Mouse (Mus musculus) megakaryocyte progenitor cell, adult 5-6 weeks (primary cell): ENCODE measurements around the gene Mea1. TPM values are rescaled to one million over a fixed set of nuclear protein-coding genes. Genes with fewer than 3 reads are reported as not detected.

Experiments used
- ATAC-seq: replicated peaks from 2 replicates; pipeline ENCODE4 v1.8.0; 2016; ENCODE audit warnings: mild to moderate bottlenecking, moderate TSS enrichment, inconsistent platforms; ENCODE audit not compliant: poor library complexity
- total RNA-seq, 2 experiments: library from RNA; stranded (forward) in 1 of 2; stranded (reverse) in 1 of 2; fragments of 157-497, 149-512 nt in 1 of 2; fragments of 200-1000 nt in 1 of 2; gene quantifications; 2 replicates each; pipeline versions ENCODE4 v1.2.3 to v1.2.4; 2015 to 2017

Mea1 gene
- total RNA-seq, 2 experiments from 2014 or later = 53.5 to 74.9 TPM

DNA sequence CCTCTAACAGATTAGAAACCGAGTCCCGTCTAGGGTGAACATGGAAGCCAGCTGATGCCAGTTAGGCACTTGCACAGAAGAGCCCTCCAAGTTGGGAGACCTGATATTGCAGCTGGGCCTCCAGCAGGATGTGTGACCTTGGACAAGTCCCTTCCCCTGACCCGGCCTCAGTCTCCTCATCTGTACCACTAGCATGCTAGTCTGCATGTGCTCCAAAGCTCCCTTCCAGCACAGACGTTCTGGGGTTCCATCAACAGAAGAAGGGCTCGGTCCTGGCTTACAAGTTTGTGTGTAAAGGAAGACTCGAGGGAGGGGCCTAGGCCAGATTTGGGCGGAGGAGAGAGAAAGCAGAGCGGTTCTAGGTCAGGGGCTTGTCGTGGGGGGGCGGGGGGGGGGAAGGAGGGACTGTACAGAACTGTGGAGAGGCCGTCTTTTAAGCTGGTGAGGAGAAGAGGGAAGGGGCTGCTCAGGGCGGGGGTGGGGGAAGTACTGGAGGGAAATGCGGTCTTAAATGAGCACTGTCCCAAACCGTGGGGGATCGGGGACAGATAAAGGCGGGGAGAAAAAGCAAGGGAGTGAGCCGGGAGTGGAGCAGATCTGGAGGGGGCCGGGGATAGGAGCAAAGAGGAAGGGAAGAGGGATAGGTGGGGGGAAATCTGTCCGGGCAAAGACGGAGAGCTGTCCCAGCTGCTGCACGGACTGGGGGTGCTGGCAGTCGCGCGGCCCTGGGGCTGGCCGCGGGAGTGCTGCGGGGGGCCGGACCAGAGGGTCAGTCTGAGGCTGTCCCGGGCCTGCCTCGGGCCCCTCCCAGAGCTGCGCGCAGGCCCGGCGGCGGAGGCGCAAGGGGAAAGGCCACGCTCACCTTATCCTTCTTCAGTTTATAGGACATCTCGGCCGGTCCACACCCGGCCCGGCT is 25.6 kb downstream of the Mea1 start:
- no peak for ATAC-seq

GRCm38 (mm10) chr17:46704887-46705835 is 26.6 kb downstream of the Mea1 start, which contains the start of gene Ppp2r5d:
Gene Ppp2r5d (minus strand): TSS chr17:46705111.
- peak; percentile 97 for ATAC-seq

- no peak for ATAC-seq
Measured at GRCm38 (mm10) chr17:46706375-46707089, 27.9 kb downstream of the Mea1 start.

DNA sequence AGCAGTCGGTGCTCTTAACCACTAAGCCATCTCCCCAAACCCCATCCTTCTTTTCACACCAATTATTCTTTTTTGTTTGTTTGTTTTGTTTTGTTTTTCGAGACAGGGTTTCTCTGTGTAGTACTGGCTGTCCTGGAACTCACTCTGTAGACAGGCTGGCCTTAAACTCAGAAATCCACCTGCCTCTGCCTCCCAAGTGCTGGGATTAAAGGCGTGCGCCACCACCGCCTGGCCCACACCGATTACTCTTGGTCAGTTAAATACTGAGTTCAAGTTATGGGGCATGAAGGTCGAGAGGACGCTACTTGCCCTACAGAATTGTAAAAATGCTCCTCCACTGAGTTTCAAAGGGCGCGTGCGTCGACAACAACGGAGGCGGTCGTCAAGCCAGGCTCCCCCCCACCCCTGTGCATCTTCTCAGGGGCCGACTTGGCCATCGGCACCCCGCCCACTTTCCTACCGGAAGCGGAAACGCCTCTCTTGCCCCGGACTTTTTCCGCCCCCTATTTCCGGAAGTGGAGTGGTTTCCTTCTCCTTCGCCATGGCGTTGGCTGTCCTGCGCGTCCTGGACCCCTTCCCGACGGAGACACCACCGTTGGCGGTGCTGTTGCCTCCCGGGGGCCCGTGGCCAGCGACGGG is 32.5 kb downstream of the Mea1 start, which contains the start of gene Pex6:
Pex6 (plus strand) TSS at position 505 of the 639 bp plus-strand sequence.
- peak; percentile 97 for ATAC-seq

GRCm38 (mm10) chr17:46711612-46712271 is 33.1 kb downstream of the Mea1 start:
- ATAC-seq = peak; percentile 15

DNA sequence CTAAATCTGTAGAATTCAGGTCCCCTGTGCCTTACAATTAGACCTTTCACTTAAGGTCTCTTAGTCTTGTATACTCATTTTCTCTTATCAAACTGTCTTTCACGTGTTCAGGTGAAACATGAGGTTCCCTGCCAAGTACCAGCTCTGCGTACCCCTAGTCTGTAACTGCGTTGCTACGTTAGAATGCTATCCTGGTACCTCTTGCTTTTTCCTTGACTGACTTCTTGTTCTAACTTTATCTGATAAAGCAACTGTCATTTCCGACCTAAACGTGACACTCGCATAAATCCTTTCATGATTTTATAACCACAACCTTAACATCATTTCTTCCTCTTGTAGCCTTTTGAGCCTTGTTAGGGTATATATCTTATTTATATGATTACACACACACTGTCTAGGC is 33.8 kb downstream of the Mea1 start:
- ATAC-seq = no peak; the same call in 1 of the 2 replicates

DNA sequence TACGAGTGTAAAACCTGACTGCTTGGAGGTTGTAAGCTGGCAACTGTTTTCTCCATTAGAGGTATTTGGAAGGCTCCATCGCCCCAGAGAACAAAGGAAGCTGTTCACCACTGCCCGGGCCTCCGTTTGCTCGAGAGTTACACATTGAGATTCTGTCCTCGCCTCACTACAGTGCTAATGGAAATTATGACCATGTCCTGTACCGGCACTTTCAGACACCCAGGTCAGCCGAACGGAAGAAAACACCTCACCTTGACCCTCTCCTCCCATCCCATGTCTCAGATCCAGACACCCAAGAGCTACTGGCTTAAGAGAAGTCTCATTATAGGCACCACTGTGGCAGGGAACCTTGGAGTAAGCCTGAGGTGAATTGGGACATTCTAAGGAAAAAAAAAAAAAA is 35.3 kb downstream of the Mea1 start:
- no peak for ATAC-seq

- no peak for ATAC-seq
Measured at GRCm38 (mm10) chr17:46714756-46715481, 36.3 kb downstream of the Mea1 start.

GRCm38 (mm10) chr17:46721077-46721476 is 42.5 kb downstream of the Mea1 start:
- ATAC-seq = no peak

- ATAC-seq = no peak
Measured at GRCm38 (mm10) chr17:46724477-46725084, 46.0 kb downstream of the Mea1 start.

GRCm38 (mm10) chr17:46725273-46725672 is 46.7 kb downstream of the Mea1 start:
- ATAC-seq = peak; percentile 81

DNA sequence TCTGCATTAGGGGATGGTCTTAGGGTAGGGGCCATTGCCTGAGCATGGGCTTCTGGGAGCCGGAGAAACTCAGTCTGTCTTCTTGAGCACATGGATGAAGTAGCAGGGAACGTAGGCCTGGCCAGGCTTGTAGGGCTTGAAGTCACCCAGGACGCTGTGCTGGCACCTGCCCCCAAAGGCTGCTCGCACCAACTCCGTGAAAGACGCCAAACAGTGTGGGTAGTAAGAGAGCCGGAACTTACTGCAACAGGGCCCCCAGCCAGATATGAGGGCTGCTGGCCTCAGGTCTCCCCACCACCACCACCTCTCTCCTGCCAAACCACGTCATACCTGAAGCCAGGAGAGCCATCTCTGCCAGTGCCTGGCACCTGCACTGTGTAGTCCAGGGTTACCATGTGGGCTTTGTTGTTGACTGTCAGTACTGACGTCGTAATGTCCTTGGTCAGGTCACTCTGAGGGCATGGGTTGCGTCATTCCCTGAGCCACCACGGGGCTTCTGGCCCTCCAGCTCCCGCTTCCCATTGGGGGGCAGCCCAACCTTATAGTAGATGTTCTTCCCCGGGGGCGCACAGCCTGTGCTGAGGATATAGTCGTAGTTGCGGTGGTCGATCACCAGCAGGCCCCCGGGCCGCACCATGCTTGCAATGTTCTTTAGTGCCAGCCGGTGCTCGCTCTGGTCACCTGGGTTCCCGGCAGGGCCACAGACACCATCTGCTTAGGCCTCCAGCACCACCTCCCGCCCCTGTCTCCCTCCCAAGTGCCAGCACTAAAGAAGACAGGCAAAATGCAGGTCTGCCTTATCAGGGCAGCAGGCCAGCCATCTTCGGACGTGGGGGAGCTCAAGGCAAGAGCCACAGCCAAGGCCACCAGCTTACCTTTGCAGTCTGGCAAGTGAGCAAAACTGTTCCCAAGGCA is 47.4 kb downstream of the Mea1 start:
- ATAC-seq = no peak

DNA sequence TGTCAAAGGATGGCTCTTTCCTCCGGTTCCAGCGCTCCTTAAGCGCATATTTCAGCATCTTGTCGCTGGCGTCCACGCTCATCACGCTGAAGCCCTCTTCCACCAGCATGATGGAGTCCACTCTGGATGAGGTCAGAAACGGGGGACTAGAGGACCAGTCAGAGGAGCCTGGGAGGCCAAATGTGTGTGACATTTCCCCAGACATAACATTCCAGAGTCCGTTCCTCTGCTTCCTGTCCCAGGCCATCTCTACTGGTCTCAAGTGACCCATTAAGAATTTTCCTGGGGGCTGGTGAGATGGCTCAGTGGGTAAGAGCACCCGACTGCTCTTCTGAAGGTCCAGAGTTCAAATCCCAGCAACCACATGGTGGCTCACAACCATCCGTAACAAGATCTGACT is 48.7 kb downstream of the Mea1 start:
- ATAC-seq = no peak

DNA sequence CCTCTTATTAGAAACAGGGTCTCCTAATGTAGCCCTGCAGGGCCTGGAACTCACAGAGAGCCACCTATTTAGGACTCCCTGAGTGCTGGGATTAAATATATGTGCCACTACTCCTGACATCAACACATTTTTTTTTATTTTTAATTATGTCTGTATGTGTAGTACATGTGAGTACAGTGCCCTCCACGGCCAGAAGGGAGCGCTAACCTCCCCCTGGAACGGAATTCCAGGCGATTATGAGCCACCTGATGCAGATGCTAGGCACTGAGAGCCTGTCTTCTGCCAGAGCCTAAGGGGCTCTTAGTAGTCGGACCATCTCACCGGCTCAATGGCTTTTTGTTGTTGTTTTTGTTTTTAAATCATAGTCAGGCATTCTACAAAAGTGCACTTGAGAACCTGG is 49.4 kb downstream of the Mea1 start:
- ATAC-seq = no peak

- ATAC-seq = no peak
Measured at GRCm38 (mm10) chr17:46728496-46728895, 49.9 kb downstream of the Mea1 start.

DNA sequence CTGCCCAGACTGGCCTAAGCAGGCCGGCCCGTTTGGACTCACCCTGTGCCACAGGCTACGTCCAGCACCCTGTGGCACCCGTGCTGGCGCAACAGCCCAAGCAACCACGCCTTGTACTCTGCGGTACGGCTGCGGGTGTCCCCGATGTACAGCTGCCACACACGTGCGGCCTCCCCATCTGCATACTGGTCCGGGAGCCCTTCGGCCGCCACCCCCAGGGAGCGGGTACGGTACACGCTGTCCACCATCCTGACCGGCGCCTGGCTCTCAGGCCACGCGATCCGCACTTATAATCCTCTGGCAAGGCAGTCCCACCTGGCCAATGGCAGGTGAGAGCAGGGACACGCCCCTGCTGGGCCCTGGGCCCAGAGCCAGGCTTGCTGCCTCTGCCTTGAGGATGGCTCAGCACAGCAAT is 50.3 kb downstream of the Mea1 start, which contains the start of gene Gnmt:
Gnmt (minus strand) TSS at position 265 of the 415 bp plus-strand sequence.
- peak; percentile 5; the same call in 1 of the 2 replicates for ATAC-seq
